Mouse (Mus musculus): ENCODE measurements around the gene Cyp46a1. TPM values are rescaled to one million over a fixed set of nuclear protein-coding genes. Genes with fewer than 3 reads are reported as not detected.

The Cyp46a1 gene
- polyA plus RNA-seq, 1 experiment, result 3.0 TPM

GRCm38 (mm10) chr12:108310456-108311027, 23.6 kb upstream of the Cyp46a1 start:
- H3K4me3 ChIP-seq (replicated peaks; ENCODE audit: extremely low read depth, low read depth, low read length), result no peak overlapping the region
- DNase-seq, result no peak
- WGBS, result 74% methylated on average over 7 of the region's 7 CpGs
- TF ChIP-seq CTCF (IDR thresholded peaks at IDR 0.05; ENCODE audit: insufficient read depth, low read length), result no peak
- TF ChIP-seq POLR2A (IDR thresholded peaks at IDR 0.05; ENCODE audit: borderline replicate concordance, extremely low read depth, low read depth, low read length), result no peak
- peaks cover 4% of the 10 kb centered on the region; the same call in 1 of the 2 replicates for H3K4me1 ChIP-seq (ENCODE audit: control insufficient read depth, insufficient read depth, low read length)

GRCm38 (mm10) chr12:108311741-108312290, 22.4 kb upstream of the Cyp46a1 start:
- no peaks in the 10 kb centered on the region for H3K4me1 ChIP-seq (ENCODE audit: control insufficient read depth, insufficient read depth, low read length)
- DNase-seq, result no peak
- no peak overlapping the region for H3K4me3 ChIP-seq (replicated peaks; ENCODE audit: extremely low read depth, low read depth, low read length)
- TF ChIP-seq POLR2A (IDR thresholded peaks at IDR 0.05; ENCODE audit: borderline replicate concordance, extremely low read depth, low read depth, low read length) (no peak), CTCF (IDR thresholded peaks at IDR 0.05; ENCODE audit: insufficient read depth, low read length) (no peak)
- WGBS, result 93% methylated on average over 27 of the region's 27 CpGs

- WGBS, result 49% methylated on average over 6 of the region's 6 CpGs
- TF ChIP-seq CTCF (IDR thresholded peaks at IDR 0.05; ENCODE audit: insufficient read depth, low read length) (no peak), POLR2A (IDR thresholded peaks at IDR 0.05; ENCODE audit: borderline replicate concordance, extremely low read depth, low read depth, low read length) (no peak)
- DNase-seq, result no peak
- H3K4me1 ChIP-seq (ENCODE audit: control insufficient read depth, insufficient read depth, low read length), result no peaks in the 10 kb centered on the region
- no peak overlapping the region for H3K4me3 ChIP-seq (replicated peaks; ENCODE audit: extremely low read depth, low read depth, low read length)
Observed at GRCm38 (mm10) chr12:108312432-108312851, 21.7 kb upstream of the Cyp46a1 start.

- DNase-seq, result no peak
- TF ChIP-seq POLR2A (IDR thresholded peaks at IDR 0.05; ENCODE audit: borderline replicate concordance, extremely low read depth, low read depth, low read length), result no peak
- TF ChIP-seq CTCF (IDR thresholded peaks at IDR 0.05; ENCODE audit: insufficient read depth, low read length), result no peak
- 90% methylated on average over 1 of the region's 1 CpGs for WGBS
- no peaks in the 10 kb centered on the region for H3K4me1 ChIP-seq (ENCODE audit: control insufficient read depth, insufficient read depth, low read length)
- H3K4me3 ChIP-seq (replicated peaks; ENCODE audit: extremely low read depth, low read depth, low read length), result no peak overlapping the region
Observed at GRCm38 (mm10) chr12:108313244-108313772, 20.9 kb upstream of the Cyp46a1 start.

- Histone ChIP-seq H3K4me1 (ENCODE audit: control insufficient read depth, insufficient read depth, low read length) (no peaks in the 10 kb centered on the region), H3K4me3 (replicated peaks; ENCODE audit: extremely low read depth, low read depth, low read length) (no peak overlapping the region)
- 42% methylated on average over 10 of the region's 10 CpGs for WGBS
- DNase-seq, result no peak
- no peak for TF ChIP-seq CTCF (IDR thresholded peaks at IDR 0.05; ENCODE audit: insufficient read depth, low read length)
Observed at GRCm38 (mm10) chr12:108315818-108316217, 18.4 kb upstream of the Cyp46a1 start.

- TF ChIP-seq POLR2A (IDR thresholded peaks at IDR 0.05; ENCODE audit: borderline replicate concordance, extremely low read depth, low read depth, low read length) (no peak), CTCF (IDR thresholded peaks at IDR 0.05; ENCODE audit: insufficient read depth, low read length) (no peak)
- Histone ChIP-seq H3K4me3 (replicated peaks; ENCODE audit: extremely low read depth, low read depth, low read length) (no peak overlapping the region), H3K4me1 (ENCODE audit: control insufficient read depth, insufficient read depth, low read length) (no peaks in the 10 kb centered on the region)
- 54% methylated on average over 6 of the region's 6 CpGs for WGBS
- DNase-seq, result no peak
Observed at GRCm38 (mm10) chr12:108316655-108317054, 17.5 kb upstream of the Cyp46a1 start.

GRCm38 (mm10) chr12:108317201-108317738, 16.9 kb upstream of the Cyp46a1 start:
- DNase-seq, result no peak
- H3K4me1 ChIP-seq (ENCODE audit: control insufficient read depth, insufficient read depth, low read length), result no peaks in the 10 kb centered on the region
- TF ChIP-seq POLR2A (IDR thresholded peaks at IDR 0.05; ENCODE audit: borderline replicate concordance, extremely low read depth, low read depth, low read length), result no peak
- TF ChIP-seq CTCF (IDR thresholded peaks at IDR 0.05; ENCODE audit: insufficient read depth, low read length), result no peak
- H3K4me3 ChIP-seq (replicated peaks; ENCODE audit: extremely low read depth, low read depth, low read length), result no peak overlapping the region
- 28% methylated on average over 9 of the region's 9 CpGs for WGBS

- Histone ChIP-seq H3K4me1 (ENCODE audit: control insufficient read depth, insufficient read depth, low read length) (no peaks in the 10 kb centered on the region), H3K4me3 (replicated peaks; ENCODE audit: extremely low read depth, low read depth, low read length) (no peak overlapping the region)
- WGBS, result 32% methylated on average over 18 of the region's 18 CpGs
- DNase-seq, result no peak
- TF ChIP-seq CTCF (IDR thresholded peaks at IDR 0.05; ENCODE audit: insufficient read depth, low read length) (no peak), POLR2A (IDR thresholded peaks at IDR 0.05; ENCODE audit: borderline replicate concordance, extremely low read depth, low read depth, low read length) (no peak)
Observed at GRCm38 (mm10) chr12:108317826-108318430, 16.3 kb upstream of the Cyp46a1 start.

GRCm38 (mm10) chr12:108318499-108318898, 15.7 kb upstream of the Cyp46a1 start:
- no peak for TF ChIP-seq CTCF (IDR thresholded peaks at IDR 0.05; ENCODE audit: insufficient read depth, low read length)
- no peak for TF ChIP-seq POLR2A (IDR thresholded peaks at IDR 0.05; ENCODE audit: borderline replicate concordance, extremely low read depth, low read depth, low read length)
- DNase-seq, result no peak
- WGBS, result 16% methylated on average over 37 of the region's 37 CpGs
- H3K4me3 ChIP-seq (replicated peaks; ENCODE audit: extremely low read depth, low read depth, low read length), result no peak overlapping the region
- no peaks in the 10 kb centered on the region for H3K4me1 ChIP-seq (ENCODE audit: control insufficient read depth, insufficient read depth, low read length)
